Mouse (Mus musculus): ENCODE measurements at regions not wholly inside any gene's neighbourhood (a gene's known extent, or its start where the extent isn't known, plus 50 kb on each side); places are given as distances from the start of the nearest gene placed in this dataset.
"Not testable (repeated sequence)": the region's sequence is repeated elsewhere in the genome, so short reads cannot be mapped to it uniquely, and the experiment has no call there.

GRCm38 (mm10) chr14:86017611-86018010, 1123.4 kb downstream of the Diaph3 start:
- not testable (repeated sequence) for ATAC-seq (ENCODE audit: poor library complexity, severe bottlenecking)

Measured in megakaryocyte, adult 5-6 weeks (primary cell).